Mouse (Mus musculus) limb, embryonic 10.5 days (tissue): ENCODE data around the gene Zfp142. TPM values are rescaled to one million over a fixed set of nuclear protein-coding genes. Genes with fewer than 3 reads are reported as not detected.

ENCODE experiments used
- DNase-seq: peaks from one replicate; pipeline ENCODE4 v3.0.0-alpha.2; 2017; ENCODE audit warnings: low spot score
- H3K27ac ChIP-seq: fragments of 300-500 bp; sonication (generic); 2 replicates; pipeline ENCODE4 v1.5.1; 2016; ENCODE audit warnings: mild to moderate bottlenecking
- H3K27me3 ChIP-seq: fragments of 300-500 bp; sonication (generic); 2 replicates; pipeline ENCODE4 v1.6.1; 2016; ENCODE audit warnings: low read depth, mild to moderate bottlenecking; ENCODE audit not compliant: poor library complexity, severe bottlenecking
- H3K36me3 ChIP-seq: fragments of 300-500 bp; sonication (generic); 2 replicates; pipeline ENCODE4 v1.6.1; 2016; ENCODE audit warnings: mild to moderate bottlenecking, moderate library complexity
- H3K4me1 ChIP-seq: fragments of 300-500 bp; sonication (generic); 2 replicates; pipeline ENCODE4 v1.6.1; 2016
- H3K4me3 ChIP-seq: fragments of 300-500 bp; sonication (generic); 2 replicates; pipeline ENCODE4 v1.5.1; 2016; ENCODE audit warnings: mild to moderate bottlenecking, moderate library complexity
- H3K9me3 ChIP-seq: fragments of 300-500 bp; sonication (generic); replicated peaks from 2 replicates; pipeline ENCODE4 v1.6.1; 2016; ENCODE audit warnings: mild to moderate bottlenecking
- WGBS: fragments of 180-500 bp; shearing (Covaris S2); methylation state at CpG from one replicate; pipeline ENCODE4 v1.1.7; 2016; 5-methylcytosine and 5-hydroxymethylcytosine counted together
- polyA plus RNA-seq: library from polyadenylated mRNA; unstranded; fragments of >200 nt; fragmentation: Nextera tagmentation; extraction: Ambion mirVana; gene quantifications from 2 replicates; pipeline ENCODE4 v1.2.1, GENCODE M21; 2016

Gene Zfp142
- 11.3 and 11.4 TPM in 2 replicates for polyA plus RNA-seq

GRCm38 (mm10) chr1:74587773-74588445 lies at the start of gene Zfp142, which contains the start of gene Bcs1l:
Zfp142 (minus strand) TSS chr1:74588246.
Bcs1l (plus strand) TSS chr1:74588289.
- H3K27me3 ChIP-seq = no peaks in the 10 kb centered on the region
- H3K4me3 ChIP-seq = peak within 1 kb of the TSS; percentile 91
- DNase-seq = peak; percentile 98
- H3K9me3 ChIP-seq = no peaks in the 10 kb centered on the region
- H3K27ac ChIP-seq = peak within 1 kb of the TSS; percentile 87
- H3K4me1 ChIP-seq = peaks cover 23% of the 10 kb centered on the region
- under 1% methylated on average over 48 of the region's 48 CpGs for WGBS
- H3K36me3 ChIP-seq = peaks cover 51% of the 10 kb centered on the region

GRCm38 (mm10) chr1:74632734-74633133 lies 44.7 kb upstream of the Zfp142 start:
- no peak for DNase-seq
- peaks cover 7% of the 10 kb centered on the region for H3K4me1 ChIP-seq
- H3K36me3 ChIP-seq = peaks cover 16% of the 10 kb centered on the region
- H3K4me3 ChIP-seq = no peak overlapping the region
- no peak overlapping the region for H3K27ac ChIP-seq
- WGBS = 88% methylated on average over 4 of the region's 4 CpGs
- H3K27me3 ChIP-seq = no peaks in the 10 kb centered on the region
- H3K9me3 ChIP-seq = no peaks in the 10 kb centered on the region

- no peak overlapping the region for H3K4me3 ChIP-seq
- WGBS = 37% methylated on average over 7 of the region's 7 CpGs
- no peak overlapping the region for H3K27ac ChIP-seq
- no peaks in the 10 kb centered on the region for H3K9me3 ChIP-seq
- H3K27me3 ChIP-seq = no peaks in the 10 kb centered on the region
- DNase-seq = no peak
- H3K4me1 ChIP-seq = peaks cover 7% of the 10 kb centered on the region
- H3K36me3 ChIP-seq = peaks cover 26% of the 10 kb centered on the region
Measured at GRCm38 (mm10) chr1:74628001-74628400, 40.0 kb upstream of the Zfp142 start.

GRCm38 (mm10) chr1:74626076-74626475 lies 38.0 kb upstream of the Zfp142 start:
- peaks cover 7% of the 10 kb centered on the region for H3K4me1 ChIP-seq
- H3K9me3 ChIP-seq = no peaks in the 10 kb centered on the region
- WGBS = 90% methylated on average over 4 of the region's 4 CpGs
- no peak overlapping the region for H3K4me3 ChIP-seq
- peaks cover 26% of the 10 kb centered on the region for H3K36me3 ChIP-seq
- no peaks in the 10 kb centered on the region for H3K27me3 ChIP-seq
- H3K27ac ChIP-seq = no peak overlapping the region
- DNase-seq = no peak

GRCm38 (mm10) chr1:74624183-74624582 lies 36.1 kb upstream of the Zfp142 start:
- Histone ChIP-seq H3K27me3 (no peaks in the 10 kb centered on the region), H3K9me3 (no peaks in the 10 kb centered on the region), H3K36me3 (peaks cover 26% of the 10 kb centered on the region), H3K4me3 (no peak overlapping the region), H3K27ac (no peak overlapping the region), H3K4me1 (peaks cover 7% of the 10 kb centered on the region)
- DNase-seq = no peak
- 89% methylated on average over 1 of the region's 1 CpGs for WGBS

- Histone ChIP-seq H3K4me1 (peaks cover 14% of the 10 kb centered on the region), H3K36me3 (peaks cover 34% of the 10 kb centered on the region), H3K9me3 (no peaks in the 10 kb centered on the region), H3K4me3 (peak within 1 kb of the TSS; percentile 94), H3K27ac (peak within 1 kb of the TSS; percentile 86), H3K27me3 (no peaks in the 10 kb centered on the region)
- 10% methylated on average over 25 of the region's 25 CpGs for WGBS
- peak; percentile 83 for DNase-seq
Measured at GRCm38 (mm10) chr1:74601267-74601962, 13.4 kb upstream of the Zfp142 start, which contains the start of the genes Rnf25 and Stk36. Rnf25 (minus strand) TSS chr1:74601397. Stk36 (plus strand) TSS chr1:74601445.

GRCm38 (mm10) chr1:74600501-74601266 lies 12.6 kb upstream of the Zfp142 start:
- Histone ChIP-seq H3K27me3 (no peaks in the 10 kb centered on the region), H3K4me3 (peak overlapping the region; percentile 94), H3K9me3 (no peaks in the 10 kb centered on the region), H3K36me3 (peaks cover 38% of the 10 kb centered on the region), H3K4me1 (peaks cover 14% of the 10 kb centered on the region), H3K27ac (peak overlapping the region; percentile 86)
- no peak for DNase-seq
- WGBS = 8% methylated on average over 26 of the region's 26 CpGs

- 90% methylated on average over 8 of the region's 8 CpGs for WGBS
- no peak overlapping the region for H3K27ac ChIP-seq
- no peaks in the 10 kb centered on the region for H3K27me3 ChIP-seq
- H3K4me3 ChIP-seq = no peak overlapping the region
- DNase-seq = no peak
- H3K36me3 ChIP-seq = peaks cover 93% of the 10 kb centered on the region
- H3K9me3 ChIP-seq = no peaks in the 10 kb centered on the region
- H3K4me1 ChIP-seq = peaks cover under 1% of the 10 kb centered on the region; the same call in 1 of the 2 replicates
Measured at GRCm38 (mm10) chr1:74594434-74594833, 6.4 kb upstream of the Zfp142 start.

GRCm38 (mm10) chr1:74587233-74587772 lies 743 bp downstream of the Zfp142 start:
- H3K4me3 ChIP-seq = peak overlapping the region; percentile 91
- peaks cover 53% of the 10 kb centered on the region for H3K36me3 ChIP-seq
- H3K27me3 ChIP-seq = no peaks in the 10 kb centered on the region
- H3K4me1 ChIP-seq = peaks cover 23% of the 10 kb centered on the region
- DNase-seq = no peak
- under 1% methylated on average over 24 of the region's 24 CpGs for WGBS
- peak overlapping the region; percentile 87 for H3K27ac ChIP-seq
- no peaks in the 10 kb centered on the region for H3K9me3 ChIP-seq

GRCm38 (mm10) chr1:74584616-74585398 lies 3.2 kb downstream of the Zfp142 start:
- peaks cover 48% of the 10 kb centered on the region for H3K36me3 ChIP-seq

GRCm38 (mm10) chr1:74582621-74583020 lies 5.4 kb downstream of the Zfp142 start:
- DNase-seq = no peak
- no peak overlapping the region for H3K27ac ChIP-seq
- WGBS = 84% methylated on average over 3 of the region's 3 CpGs
- H3K27me3 ChIP-seq = no peaks in the 10 kb centered on the region
- H3K4me3 ChIP-seq = no peak overlapping the region
- peaks cover 13% of the 10 kb centered on the region for H3K4me1 ChIP-seq
- H3K9me3 ChIP-seq = no peaks in the 10 kb centered on the region
- H3K36me3 ChIP-seq = peaks cover 66% of the 10 kb centered on the region

More at GRCm38 (mm10) chr1:74584616-74585398, 3.2 kb downstream of the Zfp142 start:
- H3K4me1 ChIP-seq = peaks cover 23% of the 10 kb centered on the region
- 97% methylated on average over 3 of the region's 3 CpGs for WGBS
- no peaks in the 10 kb centered on the region for H3K9me3 ChIP-seq
- no peak overlapping the region for H3K27ac ChIP-seq
- H3K27me3 ChIP-seq = no peaks in the 10 kb centered on the region
- no peak for DNase-seq
- no peak overlapping the region for H3K4me3 ChIP-seq
